Mouse (Mus musculus) heart, adult 2 months (tissue): Measurements from ENCODE around the gene Ccdc169.

Experiments
- CTCF ChIP-seq: fragments of 200-600 bp; IDR thresholded peaks from 2 replicates; pipeline ENCODE4 v1.8.1; 2022; ENCODE audit warnings: antibody characterized with exemption, mild to moderate bottlenecking, moderate library complexity
- EP300 ChIP-seq: fragments of 200-500 bp; IDR thresholded peaks from 2 replicates; pipeline ENCODE4 v1.6.1; 2011; ENCODE audit warnings: low read depth, low read length, control low read depth; ENCODE audit not compliant: insufficient read depth
- POLR2A ChIP-seq: fragments of 200-500 bp; IDR thresholded peaks from 2 replicates; pipeline ENCODE4 v1.6.1; 2011; ENCODE audit warnings: mild to moderate bottlenecking, low read depth, low read length, control low read depth; ENCODE audit not compliant: insufficient read depth

DNA sequence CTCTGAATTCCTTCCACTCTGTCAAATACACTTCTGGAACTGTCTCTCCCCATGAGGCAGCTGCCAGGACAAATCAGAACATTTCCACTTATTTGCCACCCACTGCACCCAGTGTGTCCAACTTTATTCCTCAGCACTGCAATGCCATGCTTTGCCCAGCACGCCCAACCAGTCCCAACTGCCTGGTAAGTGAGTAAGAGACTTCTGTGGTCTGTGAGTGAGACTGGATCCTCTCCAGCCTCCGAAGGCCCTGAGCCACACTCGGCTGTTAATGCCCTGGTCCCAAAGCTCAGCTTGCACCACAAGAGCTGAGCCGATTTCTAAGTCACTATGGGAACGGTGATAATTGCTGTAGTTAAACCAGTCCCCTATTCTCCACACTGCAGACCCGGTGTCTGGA lies 70.5 kb downstream of the Ccdc169 start:
- TF ChIP-seq POLR2A: no peak
- no peak for TF ChIP-seq EP300
- TF ChIP-seq CTCF: no peak
